Mouse (Mus musculus) brain, embryonic 14.5 days (tissue): ENCODE measurements around the gene Slc39a11.

Experiments used
- CTCF ChIP-seq: fragments of 200-500 bp; IDR thresholded peaks from 2 replicates; pipeline ENCODE4 v1.5.1; 2012; ENCODE audit warnings: inconsistent platforms, mild to moderate bottlenecking, moderate library complexity, borderline replicate concordance; ENCODE audit not compliant: insufficient read depth, insufficient read length; ENCODE audit errors: extremely low read depth
- POLR2A ChIP-seq: fragments of 200-500 bp; IDR thresholded peaks from 2 replicates; pipeline ENCODE4 v1.6.1; 2012; ENCODE audit warnings: mild to moderate bottlenecking, inconsistent platforms, borderline replicate concordance; ENCODE audit not compliant: poor library complexity, insufficient read depth, insufficient read length, severe bottlenecking; ENCODE audit errors: extremely low read depth

GRCm38 (mm10) chr11:113267516-113268230, 382.2 kb downstream of the Slc39a11 start:
- TF ChIP-seq CTCF (no peak), POLR2A (no peak)
